Mouse (Mus musculus): ENCODE data around the gene Scn5a. TPM values are rescaled to one million over a fixed set of nuclear protein-coding genes. Genes with fewer than 3 reads are reported as not detected.

The Scn5a gene
- polyA plus RNA-seq, 1 experiment from 2014 or later: 0.22 TPM

DNA sequence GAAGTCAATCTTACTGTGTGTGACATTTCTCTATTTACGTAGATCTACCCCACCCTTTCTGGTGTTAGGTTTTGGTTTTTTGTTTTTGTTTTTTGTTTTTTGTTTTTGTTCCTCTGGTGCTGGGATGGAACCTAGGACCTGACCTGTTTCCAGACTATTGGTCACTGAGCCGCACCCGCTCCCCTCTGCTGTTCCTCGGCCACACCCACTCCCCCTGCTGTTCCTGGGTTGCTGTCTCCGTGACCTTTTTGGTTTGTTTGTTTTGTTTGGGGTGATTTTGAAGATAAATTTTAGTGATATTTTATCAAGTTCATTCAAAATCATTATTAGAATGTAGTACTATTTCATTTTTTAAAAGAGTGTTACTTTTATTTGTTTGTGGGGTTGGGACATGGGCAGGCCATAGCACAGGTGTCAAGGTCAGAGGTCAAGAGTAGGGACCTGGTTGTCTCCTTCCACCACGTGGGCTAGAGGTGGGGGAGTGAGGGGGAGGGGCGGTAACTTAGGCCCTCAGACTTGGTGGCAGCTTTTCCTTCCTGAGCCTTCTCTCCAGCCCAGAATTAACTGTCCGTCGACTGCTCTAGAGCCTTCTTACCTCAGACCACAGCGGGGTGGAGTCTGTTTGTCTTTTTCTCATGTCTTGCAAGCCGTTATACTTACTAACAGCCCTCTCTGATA, 73.7 kb downstream of the Scn5a start:
- no peaks in the 10 kb centered on the region; the same call in 1 of the 2 replicates for H3K9me3 ChIP-seq (replicated peaks; ENCODE audit: control insufficient read depth, low read length)
- no peak for ATAC-seq (ENCODE audit: insufficient read depth, low FRiP score)
- no peak overlapping the region for H3K9ac ChIP-seq (ENCODE audit: low read length)
- H3K27ac ChIP-seq (ENCODE audit: low read length): no peak overlapping the region
- no peak overlapping the region for H3K4me3 ChIP-seq (replicated peaks; ENCODE audit: low read length)
- no peaks in the 10 kb centered on the region for H3K36me3 ChIP-seq (ENCODE audit: control insufficient read depth, insufficient read depth, low read length)
- WGBS: 54% methylated on average over 11 of the region's 11 CpGs
- no peak overlapping the region for H3K4me2 ChIP-seq (ENCODE audit: low read depth, low read length)
- no peaks in the 10 kb centered on the region for H3K27me3 ChIP-seq (ENCODE audit: control insufficient read depth, insufficient read depth, low read length)
- H3K4me1 ChIP-seq (ENCODE audit: control insufficient read depth, insufficient read depth, low read length): no peaks in the 10 kb centered on the region

DNA sequence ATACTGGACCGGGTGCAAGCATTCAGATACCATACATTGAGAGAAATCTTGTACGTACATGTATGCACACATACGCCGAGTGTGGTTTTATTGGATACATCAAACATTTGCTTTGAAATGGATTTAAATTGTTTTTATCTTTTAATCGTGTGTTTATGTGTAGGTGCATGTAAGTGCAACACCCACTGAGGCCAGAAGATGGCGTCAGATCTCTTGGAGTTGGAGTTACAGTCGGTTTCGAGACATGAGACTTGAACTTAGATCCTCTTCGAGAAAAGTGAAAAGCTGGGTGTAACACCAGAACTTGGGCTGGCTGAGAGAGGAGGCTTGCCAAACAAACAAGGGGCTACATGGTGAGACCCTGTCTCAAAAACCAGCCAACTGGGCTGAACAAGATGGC, 75.2 kb downstream of the Scn5a start:
- H3K9ac ChIP-seq (ENCODE audit: low read length): no peak overlapping the region
- H3K4me2 ChIP-seq (ENCODE audit: low read depth, low read length): no peak overlapping the region
- H3K27me3 ChIP-seq (ENCODE audit: control insufficient read depth, insufficient read depth, low read length): no peaks in the 10 kb centered on the region
- WGBS: 89% methylated on average over 9 of the region's 9 CpGs
- H3K4me1 ChIP-seq (ENCODE audit: control insufficient read depth, insufficient read depth, low read length): no peaks in the 10 kb centered on the region
- ATAC-seq (ENCODE audit: insufficient read depth, low FRiP score): no peak
- no peaks in the 10 kb centered on the region; the same call in 1 of the 2 replicates for H3K9me3 ChIP-seq (replicated peaks; ENCODE audit: control insufficient read depth, low read length)
- H3K27ac ChIP-seq (ENCODE audit: low read length): no peak overlapping the region
- no peaks in the 10 kb centered on the region for H3K36me3 ChIP-seq (ENCODE audit: control insufficient read depth, insufficient read depth, low read length)
- no peak overlapping the region for H3K4me3 ChIP-seq (replicated peaks; ENCODE audit: low read length)

DNA sequence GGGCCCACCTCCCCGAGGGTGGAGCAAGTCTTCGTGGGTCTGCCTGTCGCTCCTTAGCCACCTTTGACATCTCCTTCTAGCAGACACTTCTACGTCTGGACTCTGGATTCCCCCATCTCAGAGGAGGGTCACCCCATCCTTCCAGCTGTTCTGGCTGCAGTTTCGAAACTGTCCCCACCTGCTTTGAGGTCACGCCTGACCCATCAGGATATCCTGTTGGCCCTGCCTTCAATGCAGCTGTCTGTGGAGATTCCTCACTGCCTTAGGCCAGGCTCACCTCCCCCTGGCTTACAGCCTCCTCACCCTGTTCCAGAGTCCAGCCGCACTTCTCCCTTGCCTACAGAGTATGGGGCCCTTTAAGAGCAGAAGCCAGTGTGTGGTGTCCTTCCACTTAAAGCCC, 79.9 kb downstream of the Scn5a start:
- Histone ChIP-seq H3K27ac (ENCODE audit: low read length) (no peak overlapping the region), H3K9me3 (replicated peaks; ENCODE audit: control insufficient read depth, low read length) (no peaks in the 10 kb centered on the region), H3K36me3 (ENCODE audit: control insufficient read depth, insufficient read depth, low read length) (no peaks in the 10 kb centered on the region), H3K9ac (ENCODE audit: low read length) (no peak overlapping the region), H3K4me3 (replicated peaks; ENCODE audit: low read length) (no peak overlapping the region), H3K4me1 (ENCODE audit: control insufficient read depth, insufficient read depth, low read length) (0 out of 2 replicates have a peak, but pooled peaks cover 7% of the 10 kb centered on the region), H3K27me3 (ENCODE audit: control insufficient read depth, insufficient read depth, low read length) (no peaks in the 10 kb centered on the region), H3K4me2 (ENCODE audit: low read depth, low read length) (no peak overlapping the region)
- 71% methylated on average over 7 of the region's 7 CpGs for WGBS
- ATAC-seq (ENCODE audit: insufficient read depth, low FRiP score): no peak

GRCm38 (mm10) chr9:119498247-119498607, 80.6 kb downstream of the Scn5a start:
- H3K9me3 ChIP-seq (replicated peaks; ENCODE audit: control insufficient read depth, low read length): no peaks in the 10 kb centered on the region
- H3K27ac ChIP-seq (ENCODE audit: low read length): no peak overlapping the region
- 0 out of 2 replicates have a peak, but pooled peaks cover 7% of the 10 kb centered on the region for H3K4me1 ChIP-seq (ENCODE audit: control insufficient read depth, insufficient read depth, low read length)
- H3K4me2 ChIP-seq (ENCODE audit: low read depth, low read length): no peak overlapping the region
- no peak overlapping the region for H3K9ac ChIP-seq (ENCODE audit: low read length)
- no peak for ATAC-seq (ENCODE audit: insufficient read depth, low FRiP score)
- H3K4me3 ChIP-seq (replicated peaks; ENCODE audit: low read length): no peak overlapping the region
- no peaks in the 10 kb centered on the region for H3K36me3 ChIP-seq (ENCODE audit: control insufficient read depth, insufficient read depth, low read length)
- 88% methylated on average over 9 of the region's 9 CpGs for WGBS
- no peaks in the 10 kb centered on the region for H3K27me3 ChIP-seq (ENCODE audit: control insufficient read depth, insufficient read depth, low read length)

- H3K9ac ChIP-seq (ENCODE audit: low read length): no peak overlapping the region
- H3K4me1 ChIP-seq (ENCODE audit: control insufficient read depth, insufficient read depth, low read length): 0 out of 2 replicates have a peak, but pooled peaks cover 7% of the 10 kb centered on the region
- H3K9me3 ChIP-seq (replicated peaks; ENCODE audit: control insufficient read depth, low read length): no peaks in the 10 kb centered on the region
- no peak for ATAC-seq (ENCODE audit: insufficient read depth, low FRiP score)
- H3K36me3 ChIP-seq (ENCODE audit: control insufficient read depth, insufficient read depth, low read length): no peaks in the 10 kb centered on the region
- H3K4me3 ChIP-seq (replicated peaks; ENCODE audit: low read length): no peak overlapping the region
- WGBS: 85% methylated on average over 15 of the region's 15 CpGs
- no peak overlapping the region for H3K4me2 ChIP-seq (ENCODE audit: low read depth, low read length)
- H3K27me3 ChIP-seq (ENCODE audit: control insufficient read depth, insufficient read depth, low read length): no peaks in the 10 kb centered on the region
- no peak overlapping the region for H3K27ac ChIP-seq (ENCODE audit: low read length)
These were observed 81.1 kb downstream of the Scn5a start for GRCm38 (mm10) chr9:119497546-119498246.

GRCm38 (mm10) chr9:119496960-119497359, 81.9 kb downstream of the Scn5a start:
- no peak overlapping the region for H3K9ac ChIP-seq (ENCODE audit: low read length)
- no peaks in the 10 kb centered on the region for H3K36me3 ChIP-seq (ENCODE audit: control insufficient read depth, insufficient read depth, low read length)
- 0 out of 2 replicates have a peak, but pooled peaks cover 7% of the 10 kb centered on the region for H3K4me1 ChIP-seq (ENCODE audit: control insufficient read depth, insufficient read depth, low read length)
- WGBS: 38% methylated on average over 5 of the region's 5 CpGs
- no peak overlapping the region for H3K27ac ChIP-seq (ENCODE audit: low read length)
- no peaks in the 10 kb centered on the region for H3K9me3 ChIP-seq (replicated peaks; ENCODE audit: control insufficient read depth, low read length)
- no peaks in the 10 kb centered on the region for H3K27me3 ChIP-seq (ENCODE audit: control insufficient read depth, insufficient read depth, low read length)
- no peak overlapping the region for H3K4me2 ChIP-seq (ENCODE audit: low read depth, low read length)
- no peak overlapping the region for H3K4me3 ChIP-seq (replicated peaks; ENCODE audit: low read length)
- no peak; the same call in 1 of the 2 replicates for ATAC-seq (ENCODE audit: insufficient read depth, low FRiP score)

DNA sequence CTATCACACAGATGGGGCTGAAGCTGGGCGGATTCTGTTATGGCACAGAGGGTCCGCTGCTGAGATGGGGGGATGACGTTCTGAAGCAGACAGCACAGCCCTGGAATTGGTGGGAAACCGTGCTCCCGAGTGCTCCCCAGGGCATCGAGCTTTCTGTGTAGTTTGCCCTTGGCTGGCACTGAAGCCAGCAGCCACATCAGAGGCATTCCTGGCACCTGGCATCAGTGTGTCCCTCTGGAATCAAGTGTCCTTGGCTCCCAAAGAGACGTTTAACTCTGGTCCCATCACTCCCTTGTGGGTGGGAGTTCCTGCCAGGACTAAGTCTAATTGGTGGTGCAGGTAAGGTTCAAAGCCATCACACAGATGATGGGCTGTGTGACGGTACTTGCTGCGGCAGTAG, 82.5 kb downstream of the Scn5a start:
- no peaks in the 10 kb centered on the region for H3K27me3 ChIP-seq (ENCODE audit: control insufficient read depth, insufficient read depth, low read length)
- WGBS: 78% methylated on average over 9 of the region's 9 CpGs
- H3K27ac ChIP-seq (ENCODE audit: low read length): no peak overlapping the region
- ATAC-seq (ENCODE audit: insufficient read depth, low FRiP score): no peak
- H3K4me1 ChIP-seq (ENCODE audit: control insufficient read depth, insufficient read depth, low read length): 0 out of 2 replicates have a peak, but pooled peaks cover 7% of the 10 kb centered on the region
- no peak overlapping the region for H3K9ac ChIP-seq (ENCODE audit: low read length)
- no peak overlapping the region for H3K4me2 ChIP-seq (ENCODE audit: low read depth, low read length)
- H3K9me3 ChIP-seq (replicated peaks; ENCODE audit: control insufficient read depth, low read length): no peaks in the 10 kb centered on the region
- no peaks in the 10 kb centered on the region for H3K36me3 ChIP-seq (ENCODE audit: control insufficient read depth, insufficient read depth, low read length)
- H3K4me3 ChIP-seq (replicated peaks; ENCODE audit: low read length): no peak overlapping the region

DNA sequence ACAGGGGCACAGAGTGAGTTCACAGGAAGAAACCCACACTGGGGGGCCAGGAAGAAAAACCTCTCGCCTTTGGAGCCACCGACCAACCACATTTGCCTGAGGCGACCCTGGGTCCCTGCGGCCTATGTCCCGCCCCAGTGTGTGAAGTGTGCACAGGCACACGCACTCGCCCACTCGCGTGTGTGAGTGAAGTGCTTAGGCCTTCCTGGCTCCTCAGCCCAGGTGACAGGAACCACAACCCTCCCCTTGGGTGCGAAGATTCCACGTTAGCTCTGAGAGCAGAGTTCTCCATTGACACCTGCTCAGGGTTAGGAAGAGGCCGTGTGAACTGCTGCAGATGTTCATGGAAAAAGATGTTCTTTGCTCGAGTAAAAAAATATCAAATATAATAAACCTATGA, 93.9 kb downstream of the Scn5a start:
- no peak overlapping the region for H3K9ac ChIP-seq (ENCODE audit: low read length)
- no peaks in the 10 kb centered on the region for H3K4me1 ChIP-seq (ENCODE audit: control insufficient read depth, insufficient read depth, low read length)
- ATAC-seq (ENCODE audit: insufficient read depth, low FRiP score): no peak
- no peaks in the 10 kb centered on the region for H3K9me3 ChIP-seq (replicated peaks; ENCODE audit: control insufficient read depth, low read length)
- H3K27ac ChIP-seq (ENCODE audit: low read length): no peak overlapping the region
- 85% methylated on average over 13 of the region's 13 CpGs for whole genome bisulfite sequencing
- H3K27me3 ChIP-seq (ENCODE audit: control insufficient read depth, insufficient read depth, low read length): no peaks in the 10 kb centered on the region
- H3K4me2 ChIP-seq (ENCODE audit: low read depth, low read length): no peak overlapping the region
- H3K4me3 ChIP-seq (replicated peaks; ENCODE audit: low read length): no peak overlapping the region
- H3K36me3 ChIP-seq (ENCODE audit: control insufficient read depth, insufficient read depth, low read length): no peaks in the 10 kb centered on the region

DNA sequence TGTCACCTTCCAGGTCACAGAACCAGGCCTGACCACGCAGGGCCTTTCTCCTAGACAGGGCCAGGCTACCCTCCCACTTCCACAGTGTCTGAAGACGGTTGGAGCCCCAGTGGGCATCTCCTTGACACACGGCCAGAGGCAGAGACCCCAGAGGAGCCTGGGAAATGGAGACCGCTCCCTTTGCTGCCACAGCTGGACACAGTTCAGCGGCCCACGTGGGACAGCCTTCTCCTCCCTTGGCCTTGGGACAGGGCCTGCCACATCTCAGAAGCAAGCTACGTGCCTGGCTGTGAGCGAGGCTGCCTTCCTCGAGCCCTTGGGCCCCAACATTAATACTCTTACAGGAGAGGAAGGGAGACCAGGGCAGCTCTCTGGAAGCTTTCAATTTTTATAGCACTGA, 94.4 kb downstream of the Scn5a start:
- no peaks in the 10 kb centered on the region for H3K9me3 ChIP-seq (replicated peaks; ENCODE audit: control insufficient read depth, low read length)
- H3K4me2 ChIP-seq (ENCODE audit: low read depth, low read length): no peak overlapping the region
- no peaks in the 10 kb centered on the region for H3K4me1 ChIP-seq (ENCODE audit: control insufficient read depth, insufficient read depth, low read length)
- no peak overlapping the region for H3K9ac ChIP-seq (ENCODE audit: low read length)
- WGBS: 56% methylated on average over 9 of the region's 9 CpGs
- H3K27ac ChIP-seq (ENCODE audit: low read length): no peak overlapping the region
- no peak overlapping the region for H3K4me3 ChIP-seq (replicated peaks; ENCODE audit: low read length)
- H3K27me3 ChIP-seq (ENCODE audit: control insufficient read depth, insufficient read depth, low read length): no peaks in the 10 kb centered on the region
- ATAC-seq (ENCODE audit: insufficient read depth, low FRiP score): no peak
- H3K36me3 ChIP-seq (ENCODE audit: control insufficient read depth, insufficient read depth, low read length): no peaks in the 10 kb centered on the region
